Mouse (Mus musculus): ENCODE measurements at regions not wholly inside any gene's neighbourhood (a gene's known extent, or its start where the extent isn't known, plus 50 kb on each side); places are given as distances from the start of the nearest gene placed in this dataset.

- Histone ChIP-seq H3K36me3 (ENCODE audit: insufficient read depth, low read length) (no peaks in the 10 kb centered on the region), H3K4me3 (replicated peaks; ENCODE audit: low read length) (no peak overlapping the region)
These were observed 222.9 kb upstream of the Id2 start for GRCm38 (mm10) chr12:25319846-25320245.

GRCm38 (mm10) chr12:25318072-25318671, 221.2 kb upstream of the Id2 start:
- Histone ChIP-seq H3K27me3 (ENCODE audit: insufficient read depth, low read length) (0 out of 2 replicates have a peak, but pooled peaks cover 3% of the 10 kb centered on the region), H3K36me3 (ENCODE audit: insufficient read depth, low read length) (no peaks in the 10 kb centered on the region), H3K9me3 (ENCODE audit: low read length) (no peaks in the 10 kb centered on the region), H3K4me3 (replicated peaks; ENCODE audit: low read length) (no peak overlapping the region), H3K4me1 (replicated peaks; ENCODE audit: low read depth, low read length) (no peaks in the 10 kb centered on the region)
- TF ChIP-seq NANOG (IDR thresholded peaks at IDR 0.05; ENCODE audit: borderline replicate concordance, low read length) (no peak), CTCF (conservative IDR thresholded peaks at IDR 0.05; ENCODE audit: low read length) (no peak), POU5F1 (IDR thresholded peaks at IDR 0.05; ENCODE audit: borderline replicate concordance, low read length) (no peak)

More at GRCm38 (mm10) chr12:25319846-25320245, 222.9 kb upstream of the Id2 start:
- Histone ChIP-seq H3K9me3 (ENCODE audit: low read length) (no peaks in the 10 kb centered on the region), H3K27me3 (ENCODE audit: insufficient read depth, low read length) (0 out of 2 replicates have a peak, but pooled peaks cover 3% of the 10 kb centered on the region), H3K4me1 (replicated peaks; ENCODE audit: low read depth, low read length) (no peaks in the 10 kb centered on the region)
- no peak for TF ChIP-seq NANOG (IDR thresholded peaks at IDR 0.05; ENCODE audit: borderline replicate concordance, low read length)
- no peak for TF ChIP-seq CTCF (conservative IDR thresholded peaks at IDR 0.05; ENCODE audit: low read length)
- no peak for TF ChIP-seq POU5F1 (IDR thresholded peaks at IDR 0.05; ENCODE audit: borderline replicate concordance, low read length)

- Histone ChIP-seq H3K4me3 (replicated peaks; ENCODE audit: low read length) (no peak overlapping the region), H3K27me3 (ENCODE audit: insufficient read depth, low read length) (0 out of 2 replicates have a peak, but pooled peaks cover 3% of the 10 kb centered on the region), H3K9me3 (ENCODE audit: low read length) (no peaks in the 10 kb centered on the region), H3K4me1 (replicated peaks; ENCODE audit: low read depth, low read length) (no peaks in the 10 kb centered on the region), H3K36me3 (ENCODE audit: insufficient read depth, low read length) (no peaks in the 10 kb centered on the region)
- TF ChIP-seq POU5F1 (IDR thresholded peaks at IDR 0.05; ENCODE audit: borderline replicate concordance, low read length): no peak
- TF ChIP-seq NANOG (IDR thresholded peaks at IDR 0.05; ENCODE audit: borderline replicate concordance, low read length): no peak
- TF ChIP-seq CTCF (conservative IDR thresholded peaks at IDR 0.05; ENCODE audit: low read length): no peak
These were observed 219.0 kb upstream of the Id2 start for GRCm38 (mm10) chr12:25315969-25316368.

- Histone ChIP-seq H3K4me1 (replicated peaks; ENCODE audit: low read depth, low read length) (peaks cover 4% of the 10 kb centered on the region), H3K4me3 (replicated peaks; ENCODE audit: low read length) (no peak overlapping the region), H3K9me3 (ENCODE audit: low read length) (no peaks in the 10 kb centered on the region), H3K36me3 (ENCODE audit: insufficient read depth, low read length) (no peaks in the 10 kb centered on the region), H3K27me3 (ENCODE audit: insufficient read depth, low read length) (0 out of 2 replicates have a peak, but pooled peaks cover 3% of the 10 kb centered on the region)
- TF ChIP-seq POU5F1 (IDR thresholded peaks at IDR 0.05; ENCODE audit: borderline replicate concordance, low read length) (no peak), NANOG (IDR thresholded peaks at IDR 0.05; ENCODE audit: borderline replicate concordance, low read length) (no peak), CTCF (conservative IDR thresholded peaks at IDR 0.05; ENCODE audit: low read length) (no peak)
These were observed 216.3 kb upstream of the Id2 start for GRCm38 (mm10) chr12:25313212-25313611.

DNA sequence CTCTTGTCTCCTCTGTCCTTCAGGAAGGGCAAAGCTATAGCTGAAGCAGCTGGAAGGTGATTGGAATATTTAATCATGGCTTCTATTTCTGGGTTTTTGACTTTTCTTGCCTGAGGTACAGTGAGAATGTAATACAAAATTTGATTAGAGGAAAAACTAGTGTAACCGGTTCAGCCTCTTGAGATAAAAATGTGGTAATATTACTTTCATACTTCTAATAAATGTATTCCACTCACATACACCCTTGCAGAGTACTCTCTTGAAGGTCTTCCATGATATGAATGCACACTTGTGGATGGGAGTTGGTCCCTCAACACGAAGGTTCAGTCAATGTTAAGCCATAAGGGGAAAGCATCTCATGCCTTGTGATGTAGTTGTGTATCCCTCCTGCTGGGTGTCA, 215.4 kb upstream of the Id2 start:
- Histone ChIP-seq H3K27me3 (ENCODE audit: insufficient read depth, low read length) (0 out of 2 replicates have a peak, but pooled peaks cover 3% of the 10 kb centered on the region), H3K4me3 (replicated peaks; ENCODE audit: low read length) (no peak overlapping the region), H3K36me3 (ENCODE audit: insufficient read depth, low read length) (no peaks in the 10 kb centered on the region), H3K9me3 (ENCODE audit: low read length) (no peaks in the 10 kb centered on the region), H3K4me1 (replicated peaks; ENCODE audit: low read depth, low read length) (peaks cover 4% of the 10 kb centered on the region)
- TF ChIP-seq POU5F1 (IDR thresholded peaks at IDR 0.05; ENCODE audit: borderline replicate concordance, low read length) (no peak), CTCF (conservative IDR thresholded peaks at IDR 0.05; ENCODE audit: low read length) (no peak), NANOG (IDR thresholded peaks at IDR 0.05; ENCODE audit: borderline replicate concordance, low read length) (no peak)

DNA sequence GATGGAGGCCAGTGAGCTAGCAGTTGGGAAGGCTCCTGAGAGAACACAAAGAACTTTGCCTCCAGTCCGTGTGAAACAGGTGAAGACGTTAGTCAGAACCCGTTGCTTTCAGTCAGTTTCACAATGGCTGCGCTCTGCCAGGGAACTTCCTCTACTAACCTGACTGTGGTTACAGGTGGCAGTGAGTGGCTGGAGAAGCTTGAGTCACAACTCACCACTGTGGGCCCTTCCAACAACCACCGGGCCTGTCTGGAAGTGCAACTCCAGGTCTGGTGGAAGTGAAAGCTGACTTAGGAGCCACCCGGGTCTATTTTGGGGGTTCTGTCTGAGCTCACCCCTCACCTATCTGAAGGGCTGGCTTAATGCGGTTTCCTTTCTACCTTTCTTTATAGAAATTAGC, 214.8 kb upstream of the Id2 start:
- H3K36me3 ChIP-seq (ENCODE audit: insufficient read depth, low read length): no peaks in the 10 kb centered on the region
- peaks cover 4% of the 10 kb centered on the region for H3K4me1 ChIP-seq (replicated peaks; ENCODE audit: low read depth, low read length)
- H3K27me3 ChIP-seq (ENCODE audit: insufficient read depth, low read length): 0 out of 2 replicates have a peak, but pooled peaks cover 3% of the 10 kb centered on the region
- H3K9me3 ChIP-seq (ENCODE audit: low read length): no peaks in the 10 kb centered on the region
- H3K4me3 ChIP-seq (replicated peaks; ENCODE audit: low read length): no peak overlapping the region
- TF ChIP-seq NANOG (IDR thresholded peaks at IDR 0.05; ENCODE audit: borderline replicate concordance, low read length) (no peak), POU5F1 (IDR thresholded peaks at IDR 0.05; ENCODE audit: borderline replicate concordance, low read length) (no peak)

GRCm38 (mm10) chr12:25310293-25310946, 213.5 kb upstream of the Id2 start:
- Histone ChIP-seq H3K27me3 (ENCODE audit: insufficient read depth, low read length) (no peaks in the 10 kb centered on the region), H3K9me3 (ENCODE audit: low read length) (no peaks in the 10 kb centered on the region), H3K36me3 (ENCODE audit: insufficient read depth, low read length) (no peaks in the 10 kb centered on the region), H3K4me3 (replicated peaks; ENCODE audit: low read length) (no peak overlapping the region), H3K4me1 (replicated peaks; ENCODE audit: low read depth, low read length) (peaks cover 4% of the 10 kb centered on the region)
- TF ChIP-seq NANOG (IDR thresholded peaks at IDR 0.05; ENCODE audit: borderline replicate concordance, low read length) (no peak), CTCF (conservative IDR thresholded peaks at IDR 0.05; ENCODE audit: low read length) (no peak), POU5F1 (IDR thresholded peaks at IDR 0.05; ENCODE audit: borderline replicate concordance, low read length) (no peak)

DNA sequence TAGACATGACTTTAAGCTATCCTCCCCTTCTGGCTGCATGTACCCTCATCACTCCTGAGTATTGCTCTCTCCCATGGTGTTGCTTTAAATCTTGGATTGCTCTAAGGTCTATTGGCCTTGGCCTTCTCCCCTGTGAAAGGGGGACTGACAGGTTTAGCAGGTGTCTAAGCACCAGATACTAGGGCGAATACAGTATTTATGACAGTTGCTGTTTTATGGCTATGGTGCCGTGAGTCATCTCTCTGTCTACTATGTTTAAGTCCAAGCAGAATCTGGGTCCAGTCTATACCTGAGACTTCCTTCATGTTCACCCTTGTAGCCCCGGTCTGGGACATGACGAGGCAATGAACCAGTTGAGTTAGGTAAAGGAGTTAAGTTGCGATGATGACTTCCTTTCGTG, 212.3 kb upstream of the Id2 start:
- no peak overlapping the region for H3K4me3 ChIP-seq (replicated peaks; ENCODE audit: low read length)
- H3K27me3 ChIP-seq (ENCODE audit: insufficient read depth, low read length): 0 out of 2 replicates have a peak, but pooled peaks cover 4% of the 10 kb centered on the region
- TF ChIP-seq POU5F1 (IDR thresholded peaks at IDR 0.05; ENCODE audit: borderline replicate concordance, low read length): no peak
- TF ChIP-seq CTCF (conservative IDR thresholded peaks at IDR 0.05; ENCODE audit: low read length): no peak
- no peak for TF ChIP-seq NANOG (IDR thresholded peaks at IDR 0.05; ENCODE audit: borderline replicate concordance, low read length)
- H3K4me1 ChIP-seq (replicated peaks; ENCODE audit: low read depth, low read length): peaks cover 4% of the 10 kb centered on the region
- no peaks in the 10 kb centered on the region for H3K36me3 ChIP-seq (ENCODE audit: insufficient read depth, low read length)
- H3K9me3 ChIP-seq (ENCODE audit: low read length): no peaks in the 10 kb centered on the region
